Mouse (Mus musculus) G1E (cell line): ENCODE data around the gene Pick1. TPM values are rescaled to one million over a fixed set of nuclear protein-coding genes. Genes with fewer than 3 reads are reported as not detected.

Source experiments
- ATAC-seq: 2 replicates; pipeline ENCODE4 v1.8.0; 2016; ENCODE audit warnings: mild to moderate bottlenecking; ENCODE audit not compliant: insufficient number of reproducible peaks, poor library complexity, low FRiP score, severe bottlenecking; ENCODE audit errors: extremely low read depth
- DNase-seq: peaks from one replicate; pipeline ENCODE4 v3.0.0; 2012; ENCODE audit warnings: low spot score
- H3K27me3 ChIP-seq: 2 replicates; pipeline ENCODE4 v1.6.1; 2012; ENCODE audit warnings: mild to moderate bottlenecking, low read length, inconsistent platforms; ENCODE audit not compliant: insufficient read depth
- H3K36me3 ChIP-seq: replicated peaks from 2 replicates; pipeline ENCODE3; 2012; ENCODE audit warnings: mild to moderate bottlenecking, inconsistent platforms
- H3K4me1 ChIP-seq: 2 replicates; pipeline ENCODE4 v1.6.1; 2012; ENCODE audit warnings: low read depth, low read length, inconsistent platforms, mixed read lengths; ENCODE audit not compliant: insufficient read depth
- H3K4me3 ChIP-seq: 2 replicates; pipeline ENCODE4 v1.5.1; 2012; ENCODE audit warnings: low read depth, mild to moderate bottlenecking, inconsistent platforms, low read length, moderate library complexity, mixed read lengths
- H3K9me3 ChIP-seq: replicated peaks from 2 replicates; pipeline ENCODE4 v1.6.1; 2012; ENCODE audit warnings: inconsistent platforms
- CTCF ChIP-seq: IDR thresholded peaks from 2 replicates; pipeline ENCODE4 v1.5.1; 2012; ENCODE audit warnings: low read depth, low read length, inconsistent platforms, mixed read lengths
- GATA1 ChIP-seq: IDR thresholded peaks from 2 replicates; pipeline ENCODE4 v1.6.1; 2012; ENCODE audit warnings: borderline replicate concordance, low read length, inconsistent platforms, mixed read lengths
- GATA2 ChIP-seq: IDR thresholded peaks from 2 replicates; pipeline ENCODE4 v1.6.1; 2012; ENCODE audit warnings: low read depth, low read length, inconsistent platforms, borderline replicate concordance
- POLR2AphosphoS5 ChIP-seq: IDR thresholded peaks from 2 replicates; pipeline ENCODE4 v1.6.1; 2012; ENCODE audit warnings: low read depth, low read length, inconsistent platforms; ENCODE audit not compliant: insufficient replicate concordance
- TAL1 ChIP-seq: conservative IDR thresholded peaks from 2 replicates; pipeline ENCODE4 v1.6.1; 2012; ENCODE audit warnings: low read depth, low read length, inconsistent platforms, mixed read lengths
- polyA plus RNA-seq: library from polyadenylated mRNA; stranded (reverse); fragments of >175 nt; gene quantifications from 2 replicates; pipeline ENCODE4 v1.2.3, GENCODE M21; 2012
- total RNA-seq, 2 experiments: library from RNA; stranded (forward) in 1 of 2; stranded (reverse) in 1 of 2; fragments of 200-1000 nt in 1 of 2; fragments of >200 nt in 1 of 2; fragmentation: Nextera tagmentation in 1 of 2; gene quantifications; 2 replicates each; pipeline ENCODE4 v1.2.3; 2014 to 2017

Pick1 gene
- total and polyA plus RNA-seq, 3 experiments, result 10.2 to 19.7 (median 14.6) TPM

DNA sequence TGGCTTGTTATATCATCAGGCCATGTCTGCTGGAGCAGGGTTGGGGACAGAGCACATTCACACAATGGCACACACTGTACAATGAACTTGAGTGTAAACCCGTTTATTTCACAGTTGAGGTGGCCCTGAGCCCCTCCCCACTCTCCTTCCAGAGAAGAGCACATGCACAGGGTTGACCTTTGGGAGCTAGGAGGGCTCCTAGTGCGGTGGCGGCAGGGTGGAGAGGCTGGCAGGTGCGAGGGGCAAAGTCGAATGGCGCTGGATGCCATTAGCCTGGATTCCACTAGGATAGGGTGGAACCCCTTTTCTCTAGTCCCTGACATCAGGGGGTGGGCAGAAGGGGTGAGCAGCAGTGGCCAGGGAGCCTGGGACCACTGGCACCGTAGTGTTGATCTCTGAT is 57.2 kb downstream of the Pick1 start:
- H3K4me1 ChIP-seq, result peaks cover 14% of the 10 kb centered on the region
- peaks cover 55% of the 10 kb centered on the region for H3K36me3 ChIP-seq
- H3K9me3 ChIP-seq, result no peaks in the 10 kb centered on the region
- DNase-seq (no peak), ATAC-seq (no peak)
- H3K27me3 ChIP-seq, result peaks cover 4% of the 10 kb centered on the region; the same call in 1 of the 2 replicates
- TF ChIP-seq GATA1 (no peak), CTCF (no peak), TAL1 (no peak), POLR2AphosphoS5 (no peak), GATA2 (no peak)
- H3K4me3 ChIP-seq, result no peak overlapping the region

DNA sequence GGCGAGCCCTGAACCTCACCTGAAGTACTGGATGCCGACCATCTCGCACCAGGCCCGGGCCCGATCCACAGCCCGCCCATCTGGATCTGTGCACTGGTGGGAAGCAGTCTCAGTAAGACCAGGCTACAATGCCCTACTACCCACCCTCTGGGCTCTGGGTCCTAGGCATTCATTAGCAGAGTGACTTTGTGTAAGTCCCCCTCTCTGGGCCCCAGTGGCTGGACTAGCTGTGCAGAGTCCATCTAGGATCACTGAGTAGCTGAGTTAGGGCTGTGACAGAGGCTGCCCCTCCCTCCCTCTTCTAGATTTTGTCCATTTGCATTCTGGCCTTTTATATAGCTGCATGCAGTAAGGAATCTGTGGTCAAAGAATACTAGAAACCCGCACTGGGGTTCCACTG is 58.1 kb downstream of the Pick1 start:
- TF ChIP-seq CTCF, result no peak
- TF ChIP-seq POLR2AphosphoS5, result no peak
- TF ChIP-seq TAL1, result no peak
- no peak for TF ChIP-seq GATA1
- no peak for TF ChIP-seq GATA2
- no peak for DNase-seq
- Histone ChIP-seq H3K4me1 (peaks cover 5% of the 10 kb centered on the region), H3K36me3 (peaks cover 65% of the 10 kb centered on the region), H3K27me3 (peaks cover 4% of the 10 kb centered on the region; the same call in 1 of the 2 replicates), H3K9me3 (no peaks in the 10 kb centered on the region), H3K4me3 (no peak overlapping the region)
- ATAC-seq, result no peak

DNA sequence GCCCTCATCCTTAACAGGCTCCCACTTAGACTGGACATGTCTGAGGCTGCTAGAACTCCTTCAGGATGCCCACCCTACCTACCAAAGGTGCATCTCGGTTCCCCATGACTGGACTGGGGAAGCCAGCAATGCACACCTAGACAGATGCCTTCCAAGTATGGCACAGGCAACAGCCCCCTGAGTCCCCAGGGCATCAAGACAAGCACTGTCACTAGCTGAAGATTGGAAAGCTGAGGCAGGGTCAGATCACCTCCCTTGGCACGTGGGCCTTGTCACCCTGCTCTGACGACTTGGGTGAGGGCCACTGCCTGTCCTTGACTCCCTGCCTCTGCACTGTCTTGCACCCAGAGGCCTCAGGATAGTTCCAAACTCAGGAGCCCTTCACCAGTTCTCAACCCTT is 59.4 kb downstream of the Pick1 start:
- DNase-seq (no peak), ATAC-seq (no peak)
- H3K36me3 ChIP-seq, result peaks cover 77% of the 10 kb centered on the region
- H3K27me3 ChIP-seq, result peaks cover 4% of the 10 kb centered on the region; the same call in 1 of the 2 replicates
- H3K9me3 ChIP-seq, result no peaks in the 10 kb centered on the region
- H3K4me3 ChIP-seq, result no peak overlapping the region
- H3K4me1 ChIP-seq, result no peaks in the 10 kb centered on the region
- TF ChIP-seq TAL1 (no peak), GATA1 (no peak), POLR2AphosphoS5 (no peak), GATA2 (no peak), CTCF (no peak)

DNA sequence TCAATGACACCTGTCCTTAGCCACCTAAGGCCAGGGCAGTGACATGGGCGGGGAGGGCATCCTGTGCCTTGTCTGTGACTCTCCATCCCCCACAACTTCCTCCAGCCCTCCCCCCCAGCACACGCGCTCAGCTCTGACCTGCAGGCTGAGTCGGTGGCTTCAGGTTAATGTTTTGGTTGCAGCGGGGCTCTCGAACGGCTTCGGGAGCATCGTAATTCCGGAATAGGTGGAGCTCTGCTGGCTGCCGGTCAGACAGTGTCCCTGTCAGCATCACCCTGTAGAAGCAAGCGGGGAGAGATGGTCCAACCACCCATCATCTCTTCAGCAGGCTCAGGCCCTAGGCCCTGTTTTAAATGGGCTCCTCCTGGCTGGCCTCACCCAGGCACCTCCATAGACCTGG is 60.5 kb downstream of the Pick1 start:
- H3K4me3 ChIP-seq, result no peak overlapping the region
- DNase-seq, result no peak

DNA sequence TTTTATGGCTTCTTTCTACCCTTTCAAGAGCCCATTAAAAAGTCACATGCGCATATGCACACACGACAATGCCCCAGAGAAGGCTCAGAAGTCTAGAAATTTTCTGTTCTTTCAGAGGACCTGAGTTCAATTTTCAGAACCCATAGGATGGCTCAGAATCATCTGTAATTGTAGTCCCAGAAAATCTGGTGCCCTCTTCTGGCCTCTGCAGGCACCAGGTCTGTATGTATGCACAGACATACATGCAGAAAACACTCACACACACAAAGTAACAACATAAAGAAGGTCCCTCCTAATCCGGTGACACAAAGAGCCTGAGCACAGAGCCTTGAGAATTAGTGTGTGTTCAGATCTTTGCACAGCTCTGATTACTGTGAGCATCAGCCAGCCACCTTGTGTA is 61.4 kb downstream of the Pick1 start:
- no peak for ATAC-seq
- H3K9me3 ChIP-seq, result no peaks in the 10 kb centered on the region
- no peak overlapping the region for H3K4me3 ChIP-seq
- H3K27me3 ChIP-seq, result no peaks in the 10 kb centered on the region
- DNase-seq, result no peak
- H3K4me1 ChIP-seq, result no peaks in the 10 kb centered on the region
- TF ChIP-seq TAL1, result no peak
- no peak for TF ChIP-seq POLR2AphosphoS5
- no peak for TF ChIP-seq GATA2
- TF ChIP-seq GATA1, result no peak
- no peak for TF ChIP-seq CTCF
- H3K36me3 ChIP-seq, result peaks cover 90% of the 10 kb centered on the region

More for the DNA sequence above, 60.5 kb downstream of the Pick1 start:
- Histone ChIP-seq H3K36me3 (peaks cover 86% of the 10 kb centered on the region), H3K9me3 (no peaks in the 10 kb centered on the region), H3K27me3 (no peaks in the 10 kb centered on the region; the same call in 1 of the 2 replicates), H3K4me1 (no peaks in the 10 kb centered on the region)
- TF ChIP-seq CTCF, result no peak
- TF ChIP-seq GATA1, result no peak
- TF ChIP-seq TAL1, result no peak
- no peak for TF ChIP-seq GATA2
- no peak for TF ChIP-seq POLR2AphosphoS5
- no peak for ATAC-seq

DNA sequence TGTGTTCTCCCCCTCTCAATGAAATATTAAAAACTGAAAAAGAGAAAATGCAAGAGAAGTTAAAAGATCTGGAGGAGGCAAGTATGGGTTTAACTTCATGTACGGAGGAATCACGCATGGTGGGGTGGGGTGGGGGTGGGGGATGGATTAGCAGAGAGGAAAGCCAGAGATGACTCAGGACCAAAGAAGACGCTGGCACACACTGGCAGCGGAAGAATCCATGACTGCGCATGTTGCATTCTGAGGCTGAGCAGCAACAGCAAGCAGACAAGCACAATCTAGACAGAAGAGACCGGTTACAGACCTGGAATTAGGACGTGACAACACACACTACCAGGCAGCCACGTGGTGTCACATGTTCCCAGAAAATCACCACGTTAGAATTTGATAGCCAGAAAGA is 63.8 kb downstream of the Pick1 start:
- no peaks in the 10 kb centered on the region for H3K4me1 ChIP-seq
- no peak overlapping the region for H3K4me3 ChIP-seq
- TF ChIP-seq GATA2, result no peak
- TF ChIP-seq CTCF, result no peak
- no peak for TF ChIP-seq POLR2AphosphoS5
- no peak for TF ChIP-seq TAL1
- TF ChIP-seq GATA1, result no peak
- no peaks in the 10 kb centered on the region for H3K27me3 ChIP-seq
- ATAC-seq (no peak), DNase-seq (no peak)
- H3K9me3 ChIP-seq, result no peaks in the 10 kb centered on the region
- peaks cover 83% of the 10 kb centered on the region for H3K36me3 ChIP-seq

DNA sequence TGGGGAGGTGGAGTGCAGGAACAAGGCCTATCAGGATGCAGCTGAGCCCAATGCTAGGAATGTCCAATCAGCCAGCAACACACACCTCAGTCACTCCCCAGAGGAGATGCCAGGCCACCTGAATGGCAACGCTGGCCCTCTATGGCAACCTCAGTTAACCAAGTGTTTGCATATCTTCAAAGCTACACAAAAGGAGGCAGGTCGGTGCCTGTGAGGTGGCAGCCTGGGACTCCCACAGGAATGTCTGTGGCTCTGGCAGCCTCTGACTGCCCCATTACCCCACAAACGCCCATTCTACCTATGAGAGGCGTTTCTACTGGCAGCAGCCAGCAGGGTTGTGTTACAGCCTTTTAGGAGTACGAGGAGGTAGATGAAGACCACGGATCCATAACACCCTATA is 69.6 kb downstream of the Pick1 start:
- no peaks in the 10 kb centered on the region for H3K27me3 ChIP-seq
- no peak overlapping the region for H3K4me3 ChIP-seq
- ATAC-seq (no peak), DNase-seq (no peak)
- H3K36me3 ChIP-seq, result peaks cover 87% of the 10 kb centered on the region
- no peak for TF ChIP-seq GATA1
- no peak for TF ChIP-seq TAL1
- no peak for TF ChIP-seq CTCF
- TF ChIP-seq POLR2AphosphoS5, result no peak
- no peak for TF ChIP-seq GATA2
- no peaks in the 10 kb centered on the region for H3K9me3 ChIP-seq
- H3K4me1 ChIP-seq, result no peaks in the 10 kb centered on the region

Other genes with a start within 250 kb of the Pick1 start
- gene H1f0, start 200.7 kb upstream of the Pick1 start, total RNA-seq (2014; fragmentation: Nextera tagmentation), result not detected in 2 replicates
- 0.16 TPM in 1 of 2 replicates, not detected in the other for gene H1f0, start 200.7 kb upstream of the Pick1 start, total RNA-seq (2017)
- gene H1f0, start 200.7 kb upstream of the Pick1 start, polyA plus RNA-seq, result 0.03 and 0.05 TPM in 2 replicates
- not detected in 2 replicates for gene Galr3, start 187.3 kb upstream of the Pick1 start, total RNA-seq (2014; fragmentation: Nextera tagmentation)
- not detected in 2 replicates for gene Galr3, start 187.3 kb upstream of the Pick1 start, total RNA-seq (2017)
- not detected in 2 replicates for gene Galr3, start 187.3 kb upstream of the Pick1 start, polyA plus RNA-seq
- 15.7 and 23.7 TPM in 2 replicates for gene Ankrd54, start 166.3 kb upstream of the Pick1 start, total RNA-seq (2014; fragmentation: Nextera tagmentation)
- gene Ankrd54, start 166.3 kb upstream of the Pick1 start, total RNA-seq (2017), result 15.8 and 19.0 TPM in 2 replicates
- gene Ankrd54, start 166.3 kb upstream of the Pick1 start, polyA plus RNA-seq, result 37.8 and 51.9 TPM in 2 replicates
- gene Eif3l, start 154.0 kb upstream of the Pick1 start, total RNA-seq (2014; fragmentation: Nextera tagmentation), result 134 and 145 TPM in 2 replicates
- 261 and 285 TPM in 2 replicates for gene Eif3l, start 154.0 kb upstream of the Pick1 start, total RNA-seq (2017)
- gene Eif3l, start 154.0 kb upstream of the Pick1 start, polyA plus RNA-seq, result 20.8 and 30.9 TPM in 2 replicates
- 10.4 and 11.5 TPM in 2 replicates for gene Micall1, start 120.3 kb upstream of the Pick1 start, total RNA-seq (2014; fragmentation: Nextera tagmentation)
- gene Micall1, start 120.3 kb upstream of the Pick1 start, total RNA-seq (2017), result 3.7 and 4.5 TPM in 2 replicates
- gene Micall1, start 120.3 kb upstream of the Pick1 start, polyA plus RNA-seq, result 19.9 and 20.5 TPM in 2 replicates
- gene Polr2f, start 88.2 kb upstream of the Pick1 start, total RNA-seq (2014; fragmentation: Nextera tagmentation), result 143 and 147 TPM in 2 replicates
- 97.0 and 109 TPM in 2 replicates for gene Polr2f, start 88.2 kb upstream of the Pick1 start, total RNA-seq (2017)
- gene Polr2f, start 88.2 kb upstream of the Pick1 start, polyA plus RNA-seq, result 210 and 266 TPM in 2 replicates
- 1.4 and 2.8 TPM in 2 replicates for gene 1700088E04Rik, start 87.9 kb upstream of the Pick1 start, total RNA-seq (2014; fragmentation: Nextera tagmentation)
- gene 1700088E04Rik, start 87.9 kb upstream of the Pick1 start, total RNA-seq (2017), result 1.6 and 2.2 TPM in 2 replicates
- gene 1700088E04Rik, start 87.9 kb upstream of the Pick1 start, polyA plus RNA-seq, result 0.46 and 0.50 TPM in 2 replicates
- gene Sox10, start 63.9 kb upstream of the Pick1 start, total RNA-seq (2014; fragmentation: Nextera tagmentation), result not detected in 2 replicates
- gene Sox10, start 63.9 kb upstream of the Pick1 start, total RNA-seq (2017), result 0.11 TPM in 1 of 2 replicates, not detected in the other
- not detected in 2 replicates for gene Sox10, start 63.9 kb upstream of the Pick1 start, polyA plus RNA-seq
- gene Gm49486, start 218 bp downstream of the Pick1 start, total RNA-seq (2014; fragmentation: Nextera tagmentation), result not detected in 2 replicates
- 0.11 and 0.29 TPM in 2 replicates for gene Gm49486, start 218 bp downstream of the Pick1 start, total RNA-seq (2017)
- gene Gm49486, start 218 bp downstream of the Pick1 start, polyA plus RNA-seq, result 0.03 TPM in 1 of 2 replicates, not detected in the other
- gene Slc16a8, start 25.6 kb downstream of the Pick1 start, total RNA-seq (2014; fragmentation: Nextera tagmentation), result not detected in 2 replicates
- not detected in 2 replicates for gene Slc16a8, start 25.6 kb downstream of the Pick1 start, total RNA-seq (2017)
- gene Slc16a8, start 25.6 kb downstream of the Pick1 start, polyA plus RNA-seq, result not detected in 2 replicates
- gene Baiap2l2, start 56.4 kb downstream of the Pick1 start, total RNA-seq (2014; fragmentation: Nextera tagmentation), result not detected in 2 replicates
- gene Baiap2l2, start 56.4 kb downstream of the Pick1 start, total RNA-seq (2017), result 0.06 TPM in 1 of 2 replicates, not detected in the other
- gene Baiap2l2, start 56.4 kb downstream of the Pick1 start, polyA plus RNA-seq, result not detected in 2 replicates
- 22.1 and 24.5 TPM in 2 replicates for gene Pla2g6, start 99.2 kb downstream of the Pick1 start, total RNA-seq (2014; fragmentation: Nextera tagmentation)
- gene Pla2g6, start 99.2 kb downstream of the Pick1 start, total RNA-seq (2017), result 6.5 and 7.0 TPM in 2 replicates
- 25.1 and 26.4 TPM in 2 replicates for gene Pla2g6, start 99.2 kb downstream of the Pick1 start, polyA plus RNA-seq
- 10.1 and 10.2 TPM in 2 replicates for gene Maff, start 117.4 kb downstream of the Pick1 start, total RNA-seq (2014; fragmentation: Nextera tagmentation)
- 11.7 and 14.8 TPM in 2 replicates for gene Maff, start 117.4 kb downstream of the Pick1 start, total RNA-seq (2017)
- gene Maff, start 117.4 kb downstream of the Pick1 start, polyA plus RNA-seq, result 8.4 and 8.6 TPM in 2 replicates
- gene Tmem184b, start 174.4 kb downstream of the Pick1 start, total RNA-seq (2014; fragmentation: Nextera tagmentation), result 11.3 and 13.3 TPM in 2 replicates
- 1.9 and 2.3 TPM in 2 replicates for gene Tmem184b, start 174.4 kb downstream of the Pick1 start, total RNA-seq (2017)
- gene Tmem184b, start 174.4 kb downstream of the Pick1 start, polyA plus RNA-seq, result 12.9 and 13.8 TPM in 2 replicates
- gene Csnk1e, start 226.4 kb downstream of the Pick1 start, total RNA-seq (2014; fragmentation: Nextera tagmentation), result not detected in 2 replicates
- 0.35 and 0.44 TPM in 2 replicates for gene Csnk1e, start 226.4 kb downstream of the Pick1 start, total RNA-seq (2017)
- not detected in 2 replicates for gene Csnk1e, start 226.4 kb downstream of the Pick1 start, polyA plus RNA-seq